Mouse (Mus musculus) lung, embryonic 16.5 days (tissue): ENCODE results near the gene Tagln. TPM values are rescaled to one million over a fixed set of nuclear protein-coding genes. Genes with fewer than 3 reads are reported as not detected.

Experiments used
- ATAC-seq: fragments of 200-750 bp; cut with Nextera tagmentation; 2 replicates; pipeline ENCODE4 v1.8.0; 2017; ENCODE audit warnings: low read depth, mild to moderate bottlenecking, moderate library complexity
- H3K27ac ChIP-seq: fragments of 300-500 bp; sonication (generic); 2 replicates; pipeline ENCODE4 v1.5.1; 2014; ENCODE audit warnings: mild to moderate bottlenecking, control low read depth, low read length
- H3K27me3 ChIP-seq: fragments of 300-500 bp; sonication (generic); 2 replicates; pipeline ENCODE4 v1.6.1; 2014; ENCODE audit warnings: low read depth, low read length, mixed read lengths; ENCODE audit not compliant: control insufficient read depth, insufficient read depth
- H3K36me3 ChIP-seq: fragments of 300-500 bp; sonication (generic); 2 replicates; pipeline ENCODE4 v1.6.1; 2014; ENCODE audit warnings: low read length; ENCODE audit not compliant: control insufficient read depth, insufficient read depth
- H3K4me1 ChIP-seq: fragments of 300-500 bp; sonication (generic); replicated peaks from 2 replicates; pipeline ENCODE4 v1.6.1; 2014; ENCODE audit warnings: low read length, mixed read lengths; ENCODE audit not compliant: control insufficient read depth, insufficient read depth
- H3K4me2 ChIP-seq: fragments of 300-500 bp; sonication (generic); 2 replicates; pipeline ENCODE4 v1.6.1; 2014; ENCODE audit warnings: low read depth, low read length, control low read depth
- H3K4me3 ChIP-seq: fragments of 300-500 bp; sonication (generic); 2 replicates; pipeline ENCODE4 v1.5.1; 2014; ENCODE audit warnings: mild to moderate bottlenecking, low read length, control low read depth
- H3K9ac ChIP-seq: fragments of 300-500 bp; sonication (generic); 2 replicates; pipeline ENCODE4 v1.6.1; 2014; ENCODE audit warnings: low read length, control low read depth
- H3K9me3 ChIP-seq: fragments of 300-500 bp; sonication (generic); 2 replicates; pipeline ENCODE4 v1.6.1; 2016; ENCODE audit warnings: low read length; ENCODE audit not compliant: control insufficient read depth
- WGBS: fragments of 180-500 bp; shearing (Covaris S2); extraction: QIAGEN DNeasy Blood & Tissue Kit; methylation state at CpG from one replicate; pipeline ENCODE4 v1.1.7; 2014; 5-methylcytosine and 5-hydroxymethylcytosine counted together
- polyA plus RNA-seq: library from polyadenylated mRNA; unstranded; fragments of >200 nt; fragmentation: Nextera tagmentation; extraction: Ambion mirVana; gene quantifications from 2 replicates; pipeline ENCODE4 v1.2.1, GENCODE M21; 2015

The Tagln gene
- polyA plus RNA-seq, 1 experiment from 2014 or later = 141 TPM

- Histone ChIP-seq H3K4me1 (peaks cover under 1% of the 10 kb centered on the region), H3K9ac (no peak overlapping the region), H3K4me2 (no peak overlapping the region), H3K27me3 (no peaks in the 10 kb centered on the region), H3K4me3 (no peak overlapping the region), H3K27ac (no peak overlapping the region), H3K36me3 (peaks cover 39% of the 10 kb centered on the region), H3K9me3 (no peaks in the 10 kb centered on the region)
- no peak for ATAC-seq
- WGBS = 62% methylated on average over 18 of the region's 18 CpGs
Measured at GRCm38 (mm10) chr9:45941329-45941888, 5.6 kb upstream of the Tagln start.

- 89% methylated on average over 6 of the region's 6 CpGs for WGBS
- no peak for ATAC-seq
- Histone ChIP-seq H3K4me2 (no peak overlapping the region), H3K9ac (no peak overlapping the region), H3K27ac (no peak overlapping the region), H3K36me3 (peaks cover 29% of the 10 kb centered on the region), H3K4me3 (no peak overlapping the region), H3K27me3 (no peaks in the 10 kb centered on the region), H3K4me1 (peaks cover 9% of the 10 kb centered on the region), H3K9me3 (no peaks in the 10 kb centered on the region)
Measured at GRCm38 (mm10) chr9:45939794-45940193, 3.9 kb upstream of the Tagln start.

GRCm38 (mm10) chr9:45938952-45939637 lies 3.2 kb upstream of the Tagln start:
- Histone ChIP-seq H3K27me3 (no peaks in the 10 kb centered on the region), H3K9me3 (no peaks in the 10 kb centered on the region), H3K9ac (no peak overlapping the region), H3K4me3 (no peak overlapping the region), H3K4me1 (peaks cover 9% of the 10 kb centered on the region), H3K36me3 (peaks cover 22% of the 10 kb centered on the region), H3K4me2 (no peak overlapping the region), H3K27ac (no peak overlapping the region)
- 87% methylated on average over 15 of the region's 15 CpGs for WGBS
- ATAC-seq = no peak

- no peak overlapping the region for H3K9ac ChIP-seq
- ATAC-seq = no peak
- WGBS = 80% methylated on average over 8 of the region's 8 CpGs
- no peak overlapping the region for H3K27ac ChIP-seq
- no peak overlapping the region for H3K4me3 ChIP-seq
- H3K4me1 ChIP-seq = peaks cover 13% of the 10 kb centered on the region
- H3K27me3 ChIP-seq = no peaks in the 10 kb centered on the region
- H3K4me2 ChIP-seq = no peak overlapping the region
- no peaks in the 10 kb centered on the region for H3K9me3 ChIP-seq
- H3K36me3 ChIP-seq = peaks cover 15% of the 10 kb centered on the region
Measured at GRCm38 (mm10) chr9:45938088-45938487, 2.2 kb upstream of the Tagln start.

DNA sequence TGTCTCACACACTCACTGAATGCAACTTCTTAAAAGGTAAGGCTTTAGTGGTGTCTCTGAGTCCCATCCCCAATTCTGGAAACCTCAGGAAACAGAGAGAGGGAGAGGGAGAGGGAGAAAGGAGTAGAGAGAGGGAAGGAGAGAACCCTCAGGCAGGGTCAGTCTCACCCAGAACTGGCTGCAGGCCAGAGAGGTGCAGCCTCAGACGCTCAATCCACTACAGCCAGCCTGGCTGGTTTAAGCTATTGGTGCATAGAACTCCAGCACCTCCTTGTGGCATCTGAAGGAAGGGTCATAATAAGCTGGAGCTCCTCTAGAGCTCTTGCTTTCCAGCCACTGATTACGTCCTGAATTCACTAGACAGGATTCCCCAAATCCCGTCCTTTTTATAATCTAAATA lies 1.0 kb upstream of the Tagln start:
- ATAC-seq = peak; percentile 69

DNA sequence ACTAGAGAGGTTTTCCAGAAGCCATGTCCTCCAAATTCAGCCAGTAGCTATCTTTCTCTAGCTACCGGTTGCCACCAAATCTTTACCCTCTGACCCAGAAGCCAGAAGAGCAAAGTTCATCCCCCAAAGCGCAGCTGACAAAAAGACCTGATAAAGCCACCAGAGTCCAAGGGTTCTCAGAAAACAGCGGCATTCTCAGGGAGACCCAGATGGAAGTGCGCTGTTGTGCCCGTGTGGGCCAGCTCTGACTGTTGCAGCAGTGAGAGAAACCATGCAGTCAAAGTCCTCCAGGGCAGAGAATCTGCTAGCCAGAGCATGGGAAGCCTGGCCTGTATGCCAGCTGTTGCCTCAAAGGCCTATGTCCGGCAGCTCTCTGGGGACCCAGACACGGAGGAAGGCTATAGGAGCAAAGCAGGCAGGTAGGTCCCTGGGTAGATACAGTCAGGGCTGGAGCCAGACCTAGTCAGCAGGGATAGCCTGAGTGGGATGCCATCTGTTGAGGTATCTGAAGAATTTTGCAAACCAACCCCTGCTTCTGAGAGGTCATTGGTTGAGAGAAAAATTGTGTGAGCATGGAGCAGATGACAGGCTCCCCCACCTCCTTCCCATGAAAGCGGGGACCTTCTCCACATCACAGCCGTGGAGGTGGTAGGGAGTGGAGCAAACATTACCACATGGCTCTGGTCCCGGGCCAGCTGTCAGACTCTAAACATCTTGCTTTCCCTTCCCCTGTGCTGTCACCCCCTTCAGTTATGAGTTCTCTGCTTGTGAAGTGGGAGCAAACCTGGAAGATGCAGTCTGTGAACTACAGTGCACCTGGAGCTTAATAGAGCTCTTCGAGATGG lies 3.1 kb downstream of the Tagln start:
- H3K9ac ChIP-seq = peak overlapping the region; percentile 31; the same call in 1 of the 2 replicates
- peaks cover 31% of the 10 kb centered on the region for H3K4me1 ChIP-seq
- H3K27ac ChIP-seq = peak overlapping the region; percentile 60
- no peak for ATAC-seq
- H3K4me3 ChIP-seq = no peak overlapping the region
- no peaks in the 10 kb centered on the region for H3K9me3 ChIP-seq
- peak overlapping the region; percentile 25 for H3K4me2 ChIP-seq
- peaks cover 7% of the 10 kb centered on the region; the same call in 1 of the 2 replicates for H3K36me3 ChIP-seq
- 55% methylated on average over 11 of the region's 11 CpGs for WGBS
- no peaks in the 10 kb centered on the region for H3K27me3 ChIP-seq

More for the DNA sequence above, 1.0 kb upstream of the Tagln start:
- H3K4me1 ChIP-seq = peaks cover 24% of the 10 kb centered on the region
- WGBS = 11% methylated on average over 3 of the region's 3 CpGs
- H3K9me3 ChIP-seq = no peaks in the 10 kb centered on the region
- H3K36me3 ChIP-seq = peaks cover 6% of the 10 kb centered on the region
- H3K9ac ChIP-seq = no peak overlapping the region
- H3K27me3 ChIP-seq = no peaks in the 10 kb centered on the region
- no peak overlapping the region for H3K4me2 ChIP-seq
- H3K4me3 ChIP-seq = no peak overlapping the region
- peak overlapping the region; percentile 60; the same call in 1 of the 2 replicates for H3K27ac ChIP-seq

GRCm38 (mm10) chr9:45931958-45932357 lies 3.9 kb downstream of the Tagln start:
- Histone ChIP-seq H3K27ac (peak overlapping the region; percentile 60), H3K4me1 (peaks cover 31% of the 10 kb centered on the region)
- WGBS = 33% methylated on average over 1 of the region's 1 CpGs

DNA sequence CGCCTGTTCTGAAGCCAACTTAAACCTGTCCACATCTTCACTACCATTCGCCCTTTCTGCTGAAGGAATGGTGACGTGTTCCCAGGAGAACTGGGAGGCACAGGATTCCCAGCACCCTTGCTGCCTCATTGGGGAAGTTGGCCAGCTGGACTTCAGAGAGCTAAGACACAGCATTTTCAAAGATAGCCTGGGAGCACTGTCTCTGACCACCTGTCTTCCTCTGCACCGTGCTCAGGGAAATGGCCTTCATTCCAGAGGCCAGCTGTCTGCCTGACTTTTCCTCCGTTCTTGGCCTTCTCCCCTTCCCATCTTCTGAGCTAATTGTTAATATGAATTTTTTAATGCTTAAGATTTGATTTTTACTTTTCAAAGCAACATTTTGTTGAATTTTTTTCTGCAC lies 6.6 kb downstream of the Tagln start:
- Histone ChIP-seq H3K4me2 (no peak overlapping the region), H3K9ac (no peak overlapping the region), H3K9me3 (no peaks in the 10 kb centered on the region), H3K36me3 (peaks cover 18% of the 10 kb centered on the region), H3K4me3 (no peak overlapping the region), H3K4me1 (peaks cover 22% of the 10 kb centered on the region), H3K27me3 (no peaks in the 10 kb centered on the region), H3K27ac (no peak overlapping the region)
- WGBS = 84% methylated on average over 5 of the region's 5 CpGs
- ATAC-seq = no peak

More at GRCm38 (mm10) chr9:45931958-45932357, 3.9 kb downstream of the Tagln start:
- Histone ChIP-seq H3K4me2 (no peak overlapping the region), H3K9ac (no peak overlapping the region), H3K9me3 (no peaks in the 10 kb centered on the region), H3K27me3 (no peaks in the 10 kb centered on the region), H3K36me3 (peaks cover 12% of the 10 kb centered on the region), H3K4me3 (no peak overlapping the region)
- ATAC-seq = peak; percentile 25; the same call in 1 of the 2 replicates

- peaks cover 4% of the 10 kb centered on the region; the same call in 1 of the 2 replicates for H3K4me1 ChIP-seq
- H3K4me2 ChIP-seq = no peak overlapping the region
- H3K27ac ChIP-seq = peak overlapping the region; percentile 62
- 42% methylated on average over 1 of the region's 1 CpGs for WGBS
- H3K4me3 ChIP-seq = no peak overlapping the region
- H3K36me3 ChIP-seq = peaks cover 35% of the 10 kb centered on the region
- H3K9ac ChIP-seq = no peak overlapping the region
- H3K9me3 ChIP-seq = no peaks in the 10 kb centered on the region
- ATAC-seq = peak; percentile 12; the same call in 1 of the 2 replicates
- no peaks in the 10 kb centered on the region for H3K27me3 ChIP-seq
Measured at GRCm38 (mm10) chr9:45919895-45920294, 16.0 kb downstream of the Tagln start.
